Mouse (Mus musculus) limb, embryonic 14.5 days (tissue): ENCODE measurements around the gene Rcsd1. TPM values are rescaled to one million over a fixed set of nuclear protein-coding genes. Genes with fewer than 3 reads are reported as not detected.

Experiments
- ATAC-seq: fragments of 200-750 bp; cut with Nextera tagmentation; 2 replicates; pipeline ENCODE4 v1.8.0; 2017; ENCODE audit warnings: low read depth, moderate number of reproducible peaks, moderate TSS enrichment; ENCODE audit not compliant: low FRiP score
- DNase-seq: peaks from one replicate; pipeline ENCODE4 v3.0.0-alpha.2; 2015; ENCODE audit warnings: low spot score
- H3K27ac ChIP-seq: fragments of 300-500 bp; sonication (generic); replicated peaks from 2 replicates; pipeline ENCODE4 v1.5.1; 2014; ENCODE audit warnings: low read depth, mild to moderate bottlenecking, low read length, moderate library complexity, mixed read lengths
- H3K27me3 ChIP-seq: fragments of 300-500 bp; sonication (generic); 2 replicates; pipeline ENCODE4 v1.6.1; 2014; ENCODE audit warnings: low read length, mixed read lengths; ENCODE audit not compliant: control insufficient read depth, insufficient read depth
- H3K36me3 ChIP-seq: fragments of 300-500 bp; sonication (generic); 2 replicates; pipeline ENCODE4 v1.6.1; 2014; ENCODE audit warnings: mild to moderate bottlenecking, low read length, moderate library complexity, mixed read lengths; ENCODE audit not compliant: control insufficient read depth, insufficient read depth
- H3K4me1 ChIP-seq: fragments of 300-500 bp; sonication (generic); 2 replicates; pipeline ENCODE4 v1.6.1; 2014; ENCODE audit warnings: antibody characterized with exemption, low read length, mixed read lengths; ENCODE audit not compliant: control insufficient read depth, insufficient read depth
- H3K4me2 ChIP-seq: fragments of 300-500 bp; sonication (generic); replicated peaks from 2 replicates; pipeline ENCODE4 v1.6.1; 2014; ENCODE audit warnings: low read depth, mild to moderate bottlenecking, low read length, moderate library complexity; ENCODE audit not compliant: severe bottlenecking
- H3K4me3 ChIP-seq: fragments of 300-500 bp; sonication (generic); replicated peaks from 2 replicates; pipeline ENCODE4 v1.5.1; 2014; ENCODE audit warnings: low read length
- H3K9ac ChIP-seq: fragments of 300-500 bp; sonication (generic); 2 replicates; pipeline ENCODE4 v1.6.1; 2014; ENCODE audit warnings: mild to moderate bottlenecking, low read depth, low read length, moderate library complexity; ENCODE audit not compliant: severe bottlenecking
- H3K9me3 ChIP-seq: fragments of 300-500 bp; sonication (generic); 2 replicates; pipeline ENCODE4 v1.6.1; 2016; ENCODE audit warnings: low read length; ENCODE audit not compliant: control insufficient read depth
- POLR2A ChIP-seq: fragments of 200-500 bp; IDR thresholded peaks from 2 replicates; pipeline ENCODE4 v1.8.0; 2012; ENCODE audit warnings: inconsistent platforms, mild to moderate bottlenecking, moderate library complexity, borderline replicate concordance; ENCODE audit not compliant: insufficient read depth, insufficient read length; ENCODE audit errors: extremely low read depth
- WGBS: fragments of 180-500 bp; shearing (Covaris S2); extraction: QIAGEN DNeasy Blood & Tissue Kit; methylation state at CpG from one replicate; pipeline ENCODE4 v1.1.7; 2014; 5-methylcytosine and 5-hydroxymethylcytosine counted together
- polyA plus RNA-seq, 2 experiments: library from polyadenylated mRNA; depleted of rRNA in 1 of 2; stranded (reverse) in 1 of 2; unstranded in 1 of 2; fragments of >200 nt; fragmentation: Nextera tagmentation in 1 of 2; extraction: Ambion mirVana in 1 of 2; gene quantifications; 2 replicates each; pipeline versions ENCODE4 v1.2.1 to v1.2.3; 2012 to 2014

Rcsd1 gene
- polyA plus RNA-seq, 2 experiments: 9.6 to 16.7 TPM

GRCm38 (mm10) chr1:165609495-165610320 lies 99.8 kb downstream of the Rcsd1 start:
- ATAC-seq (no peak), DNase-seq (no peak)
- Histone ChIP-seq H3K4me3 (no peak overlapping the region), H3K9me3 (no peaks in the 10 kb centered on the region), H3K9ac (no peak overlapping the region), H3K4me2 (no peak overlapping the region), H3K36me3 (peaks cover 49% of the 10 kb centered on the region), H3K27ac (no peak overlapping the region), H3K4me1 (peaks cover 2% of the 10 kb centered on the region; the same call in 1 of the 2 replicates), H3K27me3 (no peaks in the 10 kb centered on the region)
- TF ChIP-seq POLR2A: no peak
- WGBS: 51% methylated on average over 7 of the region's 7 CpGs

- TF ChIP-seq POLR2A: no peak
- H3K4me2 ChIP-seq: no peak overlapping the region
- H3K9ac ChIP-seq: no peak overlapping the region
- WGBS: 52% methylated on average over 4 of the region's 4 CpGs
- peaks cover 51% of the 10 kb centered on the region for H3K36me3 ChIP-seq
- DNase-seq: no peak
- H3K27ac ChIP-seq: no peak overlapping the region
- H3K4me1 ChIP-seq: peaks cover 2% of the 10 kb centered on the region; the same call in 1 of the 2 replicates
- no peaks in the 10 kb centered on the region for H3K27me3 ChIP-seq
- H3K9me3 ChIP-seq: no peaks in the 10 kb centered on the region
- ATAC-seq: no peak
- no peak overlapping the region for H3K4me3 ChIP-seq
These were observed 100.7 kb downstream of the Rcsd1 start for GRCm38 (mm10) chr1:165608904-165609303.

- Histone ChIP-seq H3K4me3 (no peak overlapping the region), H3K9me3 (no peaks in the 10 kb centered on the region), H3K4me2 (no peak overlapping the region), H3K36me3 (peaks cover 75% of the 10 kb centered on the region), H3K27ac (no peak overlapping the region), H3K4me1 (peaks cover 2% of the 10 kb centered on the region; the same call in 1 of the 2 replicates), H3K27me3 (no peaks in the 10 kb centered on the region), H3K9ac (no peak overlapping the region)
- ATAC-seq (no peak), DNase-seq (peak; percentile 34)
- no peak for TF ChIP-seq POLR2A
- WGBS: 86% methylated on average over 6 of the region's 6 CpGs
These were observed 103.8 kb downstream of the Rcsd1 start for GRCm38 (mm10) chr1:165605774-165606173.

- no peak overlapping the region for H3K4me2 ChIP-seq
- H3K9ac ChIP-seq: no peak overlapping the region
- no peak overlapping the region for H3K4me3 ChIP-seq
- H3K27me3 ChIP-seq: no peaks in the 10 kb centered on the region
- peaks cover 76% of the 10 kb centered on the region for H3K36me3 ChIP-seq
- no peak overlapping the region for H3K27ac ChIP-seq
- DNase-seq: no peak
- TF ChIP-seq POLR2A: no peak
- 95% methylated on average over 3 of the region's 3 CpGs for WGBS
- no peak for ATAC-seq
- no peaks in the 10 kb centered on the region for H3K9me3 ChIP-seq
- no peaks in the 10 kb centered on the region for H3K4me1 ChIP-seq
These were observed 104.4 kb downstream of the Rcsd1 start for GRCm38 (mm10) chr1:165605108-165605507.

- Histone ChIP-seq H3K27ac (no peak overlapping the region), H3K4me1 (no peaks in the 10 kb centered on the region), H3K9ac (no peak overlapping the region), H3K27me3 (no peaks in the 10 kb centered on the region), H3K4me2 (no peak overlapping the region), H3K9me3 (no peaks in the 10 kb centered on the region), H3K36me3 (peaks cover 79% of the 10 kb centered on the region), H3K4me3 (no peak overlapping the region)
- DNase-seq (no peak), ATAC-seq (no peak)
- 86% methylated on average over 8 of the region's 8 CpGs for WGBS
- no peak for TF ChIP-seq POLR2A
These were observed 105.4 kb downstream of the Rcsd1 start for GRCm38 (mm10) chr1:165604203-165604602.
